Mouse (Mus musculus) liver, embryonic 11.5 days (tissue): Measurements from ENCODE around the gene Cnn3. TPM values are rescaled to one million over a fixed set of nuclear protein-coding genes. Genes with fewer than 3 reads are reported as not detected.

Experiments used
- ATAC-seq: fragments of 200-750 bp; cut with Nextera tagmentation; replicated peaks from 2 replicates; pipeline ENCODE4 v1.8.0; 2017; ENCODE audit warnings: moderate number of reproducible peaks, mild to moderate bottlenecking, moderate TSS enrichment, moderate library complexity; ENCODE audit not compliant: low FRiP score
- DNase-seq: peaks from one replicate; pipeline ENCODE4 v3.0.0-alpha.2; 2017; ENCODE audit warnings: low spot score
- H3K27ac ChIP-seq: fragments of 300-500 bp; sonication (generic); 2 replicates; pipeline ENCODE4 v1.5.1; 2014; ENCODE audit warnings: mild to moderate bottlenecking, low read depth, low read length, control low read depth
- H3K27me3 ChIP-seq: fragments of 300-500 bp; sonication (generic); replicated peaks from 2 replicates; pipeline ENCODE4 v1.6.1; 2014; ENCODE audit warnings: low read length, mixed read lengths; ENCODE audit not compliant: control insufficient read depth, insufficient read depth
- H3K36me3 ChIP-seq: fragments of 300-500 bp; sonication (generic); 2 replicates; pipeline ENCODE4 v1.6.1; 2014; ENCODE audit warnings: mild to moderate bottlenecking, low read length, moderate library complexity, mixed read lengths; ENCODE audit not compliant: control insufficient read depth, insufficient read depth
- H3K4me1 ChIP-seq: fragments of 300-500 bp; sonication (generic); replicated peaks from 2 replicates; pipeline ENCODE4 v1.6.1; 2014; ENCODE audit warnings: low read length, mixed read lengths; ENCODE audit not compliant: control insufficient read depth, insufficient read depth
- H3K4me2 ChIP-seq: fragments of 300-500 bp; sonication (generic); 2 replicates; pipeline ENCODE4 v1.6.1; 2014; ENCODE audit warnings: mild to moderate bottlenecking, control low read depth, moderate library complexity
- H3K4me3 ChIP-seq: fragments of 300-500 bp; sonication (generic); 2 replicates; pipeline ENCODE4 v1.5.1; 2014; ENCODE audit warnings: low read depth, low read length, control low read depth
- H3K9ac ChIP-seq: fragments of 300-500 bp; sonication (generic); 2 replicates; pipeline ENCODE4 v1.6.1; 2014; ENCODE audit warnings: low read depth, low read length, control low read depth
- H3K9me3 ChIP-seq: fragments of 300-500 bp; sonication (generic); 2 replicates; pipeline ENCODE4 v1.6.1; 2016; ENCODE audit warnings: low read length, inconsistent platforms, mixed read lengths; ENCODE audit not compliant: control insufficient read depth
- WGBS: fragments of 180-500 bp; shearing (Covaris S2); extraction: QIAGEN DNeasy Blood & Tissue Kit; methylation state at CpG from one replicate; pipeline ENCODE4 v1.1.7; 2014; 5-methylcytosine and 5-hydroxymethylcytosine counted together
- polyA plus RNA-seq: library from polyadenylated mRNA; unstranded; fragments of >200 nt; fragmentation: Nextera tagmentation; extraction: Ambion mirVana; gene quantifications from 2 replicates; pipeline ENCODE4 v1.2.1, GENCODE M21; 2014

Cnn3 gene
- polyA plus RNA-seq, 1 experiment from 2014 or later = 294 TPM

DNA sequence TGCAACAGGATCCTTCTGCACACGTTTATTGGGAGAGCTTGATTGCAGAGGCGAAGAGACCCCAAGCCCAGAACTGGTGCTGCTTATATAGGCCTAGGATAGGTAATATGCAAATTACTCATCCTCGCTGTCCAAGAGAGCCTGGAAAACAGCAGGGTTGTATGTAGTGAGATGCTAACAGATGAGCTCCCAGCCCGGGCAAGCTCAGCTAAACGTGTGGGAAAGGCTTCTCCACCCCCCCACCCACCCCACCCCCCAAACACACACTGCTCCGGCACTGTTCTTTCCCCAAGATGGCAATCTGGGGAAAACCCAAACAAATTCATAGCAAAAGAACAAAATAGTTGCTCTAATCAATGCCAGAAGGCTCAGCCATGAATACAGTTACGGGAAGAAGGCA is 29.7 kb upstream of the Cnn3 start:
- ATAC-seq (no peak), DNase-seq (no peak)
- Histone ChIP-seq H3K27me3 (no peaks in the 10 kb centered on the region), H3K9ac (no peak overlapping the region), H3K4me1 (no peaks in the 10 kb centered on the region; the same call in 1 of the 2 replicates), H3K9me3 (no peaks in the 10 kb centered on the region), H3K4me2 (no peak overlapping the region), H3K36me3 (no peaks in the 10 kb centered on the region), H3K27ac (no peak overlapping the region), H3K4me3 (no peak overlapping the region)
- 68% methylated on average over 7 of the region's 7 CpGs for WGBS

GRCm38 (mm10) chr3:121397007-121397406 is 29.3 kb upstream of the Cnn3 start:
- ATAC-seq (no peak), DNase-seq (no peak)
- Histone ChIP-seq H3K4me1 (no peaks in the 10 kb centered on the region; the same call in 1 of the 2 replicates), H3K27ac (no peak overlapping the region), H3K9ac (no peak overlapping the region), H3K27me3 (no peaks in the 10 kb centered on the region), H3K4me3 (no peak overlapping the region), H3K36me3 (no peaks in the 10 kb centered on the region), H3K4me2 (no peak overlapping the region), H3K9me3 (no peaks in the 10 kb centered on the region)
- 67% methylated on average over 6 of the region's 6 CpGs for WGBS

DNA sequence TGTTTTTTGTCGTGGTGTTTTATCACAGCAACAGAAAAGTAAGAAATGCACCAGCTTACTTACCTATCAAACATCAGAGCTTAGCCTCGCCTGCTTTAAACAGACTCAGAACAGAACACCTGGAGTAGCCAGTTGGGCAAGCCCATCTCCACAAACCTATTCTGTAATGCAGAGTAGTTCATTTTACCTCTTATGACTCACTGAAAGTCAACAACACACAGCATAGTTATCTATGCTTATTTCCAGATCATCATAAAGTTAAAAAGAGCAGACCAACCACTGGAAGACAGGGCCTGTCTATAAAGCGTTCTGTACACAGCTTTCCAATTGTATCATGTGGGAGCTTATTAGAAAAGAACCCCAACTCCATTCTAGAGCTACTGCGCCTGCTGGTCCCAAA is 24.9 kb upstream of the Cnn3 start:
- Histone ChIP-seq H3K27ac (no peak overlapping the region), H3K4me2 (no peak overlapping the region), H3K27me3 (no peaks in the 10 kb centered on the region), H3K4me3 (no peak overlapping the region), H3K36me3 (no peaks in the 10 kb centered on the region), H3K9me3 (no peaks in the 10 kb centered on the region), H3K9ac (no peak overlapping the region), H3K4me1 (no peaks in the 10 kb centered on the region)
- 72% methylated on average over 4 of the region's 4 CpGs for WGBS
- DNase-seq (no peak), ATAC-seq (no peak)

DNA sequence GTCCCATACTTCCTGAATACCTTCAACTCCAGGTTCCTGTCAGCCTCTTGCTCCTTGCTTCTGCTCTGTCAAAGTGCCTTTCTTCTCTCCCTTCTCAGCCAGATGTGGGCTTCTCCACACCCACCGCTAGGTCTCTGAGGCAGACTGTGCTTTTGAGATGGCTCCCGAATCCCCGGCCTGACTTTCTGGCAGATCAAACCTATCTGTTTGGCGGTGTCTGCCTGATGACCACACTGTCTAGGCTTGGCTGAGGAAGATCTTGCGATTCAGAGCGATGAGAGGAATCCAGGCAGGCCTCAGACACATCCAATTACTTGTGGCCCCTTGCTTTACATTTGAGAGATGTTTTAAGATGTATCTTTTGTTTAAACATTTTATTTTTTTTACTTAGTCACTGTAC is 24.2 kb upstream of the Cnn3 start:
- H3K36me3 ChIP-seq = no peaks in the 10 kb centered on the region
- WGBS = 77% methylated on average over 6 of the region's 6 CpGs

DNA sequence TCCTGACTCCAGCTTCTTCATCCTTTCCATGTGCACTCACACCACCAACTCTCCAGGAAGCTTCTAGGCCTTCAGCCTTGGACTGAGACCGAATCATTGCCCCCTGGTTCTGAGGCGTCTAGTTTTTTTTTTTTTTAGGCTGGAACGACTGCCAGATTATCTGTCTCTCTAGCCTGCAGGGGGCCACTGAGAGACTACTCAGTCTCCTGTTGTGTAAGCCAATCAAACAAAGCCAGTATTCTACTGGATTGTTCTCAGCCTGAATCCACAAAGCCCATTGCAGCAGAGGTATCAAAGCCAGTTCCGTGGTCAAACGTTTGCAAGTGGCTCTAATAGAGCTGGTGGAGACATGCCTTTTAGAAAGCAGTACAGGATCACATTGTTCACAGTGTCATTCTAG is 22.8 kb upstream of the Cnn3 start:
- Histone ChIP-seq H3K9ac (no peak overlapping the region), H3K27me3 (no peaks in the 10 kb centered on the region), H3K9me3 (no peaks in the 10 kb centered on the region), H3K4me1 (no peaks in the 10 kb centered on the region), H3K4me3 (no peak overlapping the region), H3K4me2 (no peak overlapping the region), H3K27ac (no peak overlapping the region), H3K36me3 (no peaks in the 10 kb centered on the region)
- DNase-seq = no peak
- 34% methylated on average over 5 of the region's 5 CpGs for whole genome bisulfite sequencing
- no peak for ATAC-seq

More for the DNA sequence above, 24.2 kb upstream of the Cnn3 start:
- H3K4me3 ChIP-seq = no peak overlapping the region
- no peak for ATAC-seq
- H3K4me2 ChIP-seq = no peak overlapping the region
- no peak overlapping the region for H3K9ac ChIP-seq
- no peak overlapping the region for H3K27ac ChIP-seq
- H3K4me1 ChIP-seq = no peaks in the 10 kb centered on the region
- no peaks in the 10 kb centered on the region for H3K9me3 ChIP-seq
- DNase-seq = no peak
- H3K27me3 ChIP-seq = no peaks in the 10 kb centered on the region

DNA sequence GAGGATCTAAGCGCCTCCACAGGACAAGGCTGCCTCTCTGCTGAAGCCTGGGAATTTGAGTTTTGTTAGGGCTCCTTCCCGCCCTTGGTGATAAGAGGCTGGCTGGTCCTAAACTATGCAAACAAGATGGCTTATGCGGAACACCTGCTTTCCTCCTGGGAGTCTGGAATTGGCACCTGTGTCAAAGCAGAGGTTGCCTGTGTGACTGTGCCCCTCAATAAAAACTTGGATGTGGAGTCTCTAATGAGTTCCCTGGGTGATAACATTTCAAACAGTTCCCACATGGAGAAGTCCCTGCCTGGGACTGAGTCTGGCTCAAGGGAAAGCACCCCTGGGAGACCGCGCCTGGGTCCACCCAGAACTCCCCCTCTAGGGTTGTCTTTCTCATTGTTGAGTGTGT is 21.2 kb upstream of the Cnn3 start:
- DNase-seq (no peak), ATAC-seq (no peak)
- no peaks in the 10 kb centered on the region for H3K9me3 ChIP-seq
- no peak overlapping the region for H3K27ac ChIP-seq
- no peaks in the 10 kb centered on the region for H3K4me1 ChIP-seq
- no peaks in the 10 kb centered on the region for H3K36me3 ChIP-seq
- no peak overlapping the region for H3K4me2 ChIP-seq
- no peaks in the 10 kb centered on the region for H3K27me3 ChIP-seq
- 72% methylated on average over 5 of the region's 5 CpGs for WGBS
- no peak overlapping the region for H3K9ac ChIP-seq
- H3K4me3 ChIP-seq = no peak overlapping the region

DNA sequence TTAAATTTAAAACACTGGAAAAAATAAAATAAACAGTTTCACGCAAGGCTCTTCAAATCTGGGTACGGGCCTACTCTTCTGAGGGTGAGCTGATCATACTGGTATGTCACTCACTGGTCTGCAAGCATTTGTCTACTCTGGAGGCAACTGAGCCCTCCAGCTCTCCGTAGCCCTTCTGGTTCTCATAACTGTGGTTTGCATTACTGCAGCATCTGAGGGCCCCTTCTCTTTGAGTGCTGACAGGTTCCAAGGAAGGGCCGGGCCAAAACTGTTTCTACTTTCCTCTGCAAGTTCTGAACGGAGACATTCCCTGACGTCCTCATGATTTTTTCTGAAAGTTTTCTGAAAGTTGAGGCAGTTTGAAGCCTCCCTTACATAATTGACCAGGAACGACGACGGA is 18.9 kb upstream of the Cnn3 start:
- no peak overlapping the region for H3K27ac ChIP-seq
- no peaks in the 10 kb centered on the region for H3K27me3 ChIP-seq
- no peak overlapping the region for H3K9ac ChIP-seq
- ATAC-seq = no peak
- H3K36me3 ChIP-seq = no peaks in the 10 kb centered on the region
- no peaks in the 10 kb centered on the region for H3K4me1 ChIP-seq
- DNase-seq = no peak
- H3K9me3 ChIP-seq = no peaks in the 10 kb centered on the region
- WGBS = 73% methylated on average over 9 of the region's 9 CpGs
- no peak overlapping the region for H3K4me3 ChIP-seq
- no peak overlapping the region for H3K4me2 ChIP-seq

DNA sequence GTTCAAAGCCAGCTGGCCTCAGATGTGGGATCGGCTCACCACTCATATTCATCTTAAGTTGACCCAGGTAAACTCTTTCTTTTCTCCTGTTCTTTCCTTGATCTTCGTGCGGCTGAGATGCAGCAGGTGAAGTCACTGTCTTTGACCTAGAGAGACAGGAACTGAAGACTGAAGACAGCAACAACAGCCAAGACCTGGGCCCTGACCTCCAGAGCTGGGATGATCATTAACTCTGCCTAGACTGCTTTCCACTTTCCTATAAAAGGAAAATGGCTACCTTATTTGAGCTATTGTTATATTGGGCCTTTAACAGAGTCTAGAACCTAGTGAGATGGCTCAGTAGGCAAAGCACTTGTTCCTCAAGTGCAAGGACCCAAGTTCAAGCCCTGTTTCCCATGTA is 17.9 kb upstream of the Cnn3 start:
- DNase-seq (no peak), ATAC-seq (no peak)
- no peaks in the 10 kb centered on the region for H3K9me3 ChIP-seq
- H3K4me2 ChIP-seq = no peak overlapping the region
- 80% methylated on average over 3 of the region's 3 CpGs for WGBS
- no peaks in the 10 kb centered on the region for H3K4me1 ChIP-seq
- no peaks in the 10 kb centered on the region for H3K36me3 ChIP-seq
- H3K27me3 ChIP-seq = no peaks in the 10 kb centered on the region
- H3K27ac ChIP-seq = no peak overlapping the region
- no peak overlapping the region for H3K4me3 ChIP-seq
- H3K9ac ChIP-seq = no peak overlapping the region

DNA sequence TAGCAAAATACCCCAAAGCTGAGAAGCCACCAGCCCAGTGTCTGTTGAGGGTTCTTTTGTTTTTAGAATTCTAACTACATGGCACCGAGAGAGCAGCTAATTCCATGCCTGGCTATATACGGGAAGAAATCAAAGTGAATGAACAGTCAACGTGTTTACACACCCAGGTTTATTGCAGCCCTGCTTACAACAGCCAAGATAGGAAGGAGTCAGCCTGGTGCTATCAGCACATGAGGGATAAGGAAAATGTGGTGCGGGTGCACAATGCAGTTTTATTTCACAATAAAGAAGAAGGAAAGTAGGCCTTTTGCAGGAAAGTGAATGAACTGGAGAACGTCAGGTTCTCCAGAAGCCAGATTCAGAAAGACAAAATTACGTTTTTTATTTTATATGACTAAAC is 14.8 kb upstream of the Cnn3 start:
- 65% methylated on average over 6 of the region's 6 CpGs for WGBS
- Histone ChIP-seq H3K4me1 (no peaks in the 10 kb centered on the region), H3K9me3 (no peaks in the 10 kb centered on the region), H3K27me3 (no peaks in the 10 kb centered on the region), H3K4me2 (no peak overlapping the region), H3K9ac (no peak overlapping the region), H3K36me3 (no peaks in the 10 kb centered on the region), H3K27ac (no peak overlapping the region), H3K4me3 (no peak overlapping the region)
- no peak for DNase-seq
- no peak for ATAC-seq
